ENCODE assay signal across 8 mouse cellular contexts in the genomic region with DNA sequence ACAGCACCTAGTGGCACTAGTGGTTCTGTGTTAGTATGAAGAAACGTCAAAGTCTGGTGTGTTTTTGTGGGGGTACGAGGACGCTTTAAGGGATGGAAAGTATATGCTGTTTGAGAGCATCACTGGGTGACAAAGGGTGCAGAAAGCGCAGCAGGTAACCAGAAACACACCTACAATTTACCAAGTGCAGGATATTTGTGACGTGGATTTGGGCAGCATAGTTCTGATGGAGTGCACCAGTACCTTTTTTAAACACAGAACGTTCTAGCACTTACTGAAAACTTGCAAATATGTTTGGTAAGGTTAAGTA. TPM values are rescaled to one million over a fixed set of nuclear protein-coding genes. Genes with fewer than 3 reads are reported as not detected.
DNase-seq lines count a peak whose midpoint lies in the region; ATAC-seq and TF ChIP-seq lines count a peak whose summit lies in the region.

No protein-coding gene starts in this region.

- H3K36me3 ChIP-seq in heart, embryonic 11.5 days (ENCODE audit: control insufficient read depth, insufficient read depth, low read length): no peaks in the 10 kb centered on the region
- no peaks in the 10 kb centered on the region for H3K36me3 ChIP-seq in E14TG2a.4 (ENCODE audit: insufficient read depth, low read length)
- no peaks in the 10 kb centered on the region for H3K36me3 ChIP-seq in forebrain, embryonic 16.5 days (ENCODE audit: control insufficient read depth, insufficient read depth)
- H3K36me3 ChIP-seq in liver, postnatal 0 days (replicated peaks; ENCODE audit: insufficient read depth, low read length): no peaks in the 10 kb centered on the region

- ATAC-seq in heart, embryonic 11.5 days (replicated peaks; ENCODE audit: insufficient number of reproducible peaks, low FRiP score, low TSS enrichment): no peak
- ATAC-seq in forebrain, embryonic 16.5 days: no peak
- no peak for ATAC-seq in liver, postnatal 0 days

- no peaks in the 10 kb centered on the region for H3K9me3 ChIP-seq in heart, embryonic 11.5 days (replicated peaks; ENCODE audit: control insufficient read depth, low read length)
- no peaks in the 10 kb centered on the region for H3K9me3 ChIP-seq in E14TG2a.4 (ENCODE audit: low read length)
- no peaks in the 10 kb centered on the region for H3K9me3 ChIP-seq in forebrain, embryonic 16.5 days (ENCODE audit: control insufficient read depth, low read length)
- H3K9me3 ChIP-seq in liver, postnatal 0 days (ENCODE audit: low read length): no peaks in the 10 kb centered on the region

- TF ChIP-seq EP300 in liver, postnatal 0 days (IDR thresholded peaks at IDR 0.05; ENCODE audit: low read depth): no peak

- no peak for DNase-seq in heart, postnatal 10 days
- no peak for DNase-seq in liver, postnatal 0 days
- no peak for DNase-seq in gastrocnemius, adult 8-10 months (ENCODE audit: low spot score in 2 of 2)
- DNase-seq in retina, postnatal 1 day: no peak
- no peak for DNase-seq in frontal cortex, postnatal 10 days (ENCODE audit: low spot score in 2 of 2)

- intact Hi-C loops in heart, postnatal 10 days (cut with DNase I): loop anchor here (2.0 to 5.0 kb wide), 4 partner anchors 49 to 127 kb away; no protein-coding TSS in a partner anchor

- no peaks in the 10 kb centered on the region for H3K27me3 ChIP-seq in heart, embryonic 11.5 days (ENCODE audit: control insufficient read depth, insufficient read depth, low read length)
- H3K27me3 ChIP-seq in E14TG2a.4 (ENCODE audit: insufficient read depth, low read length): peaks cover 31% of the 10 kb centered on the region
- H3K27me3 ChIP-seq in forebrain, embryonic 16.5 days (replicated peaks; ENCODE audit: control insufficient read depth, insufficient read depth, low read length): no peaks in the 10 kb centered on the region
- no peaks in the 10 kb centered on the region for H3K27me3 ChIP-seq in liver, postnatal 0 days (ENCODE audit: insufficient read depth, low read length)

- H3K4me2 ChIP-seq in heart, embryonic 11.5 days: peak overlapping the region; percentile 77
- peak overlapping the region; percentile 89 for H3K4me2 ChIP-seq in forebrain, embryonic 16.5 days (ENCODE audit: low read length)
- H3K4me2 ChIP-seq in liver, postnatal 0 days (ENCODE audit: low read depth, low read length): peak overlapping the region; percentile 92

- peak overlapping the region; percentile 94 for H3K9ac ChIP-seq in heart, embryonic 11.5 days (ENCODE audit: low read depth, low read length)
- H3K9ac ChIP-seq in forebrain, embryonic 16.5 days (replicated peaks; ENCODE audit: low read depth, low read length): peak overlapping the region; percentile 84
- peak overlapping the region; percentile 94 for H3K9ac ChIP-seq in liver, postnatal 0 days (replicated peaks)

- peak overlapping the region; percentile 92 for H3K27ac ChIP-seq in heart, embryonic 11.5 days (ENCODE audit: low read depth, low read length)
- peak overlapping the region; percentile 91 for H3K27ac ChIP-seq in forebrain, embryonic 16.5 days (ENCODE audit: low read length)
- H3K27ac ChIP-seq in liver, postnatal 0 days (ENCODE audit: low read depth): peak overlapping the region; percentile 93

- peaks cover 9% of the 10 kb centered on the region for H3K4me1 ChIP-seq in heart, embryonic 11.5 days (ENCODE audit: control insufficient read depth, insufficient read depth, low read length)
- peaks cover 35% of the 10 kb centered on the region for H3K4me1 ChIP-seq in E14TG2a.4 (replicated peaks; ENCODE audit: low read depth, low read length)
- H3K4me1 ChIP-seq in forebrain, embryonic 16.5 days (replicated peaks; ENCODE audit: control insufficient read depth, insufficient read depth, low read length): peaks cover 28% of the 10 kb centered on the region
- H3K4me1 ChIP-seq in liver, postnatal 0 days (ENCODE audit: insufficient read depth): peaks cover 21% of the 10 kb centered on the region

- H3K4me3 ChIP-seq in heart, embryonic 11.5 days (ENCODE audit: low read depth, low read length): peak overlapping the region; percentile 92
- peak overlapping the region; percentile 92 for H3K4me3 ChIP-seq in E14TG2a.4 (replicated peaks; ENCODE audit: low read length)
- H3K4me3 ChIP-seq in forebrain, embryonic 16.5 days (replicated peaks; ENCODE audit: low read length): peak overlapping the region; percentile 91
- H3K4me3 ChIP-seq in liver, postnatal 0 days (ENCODE audit: low read depth, low read length): peak overlapping the region; percentile 97

- TF ChIP-seq CTCF in E14TG2a.4 (conservative IDR thresholded peaks at IDR 0.05; ENCODE audit: low read length): no peak
- peak; percentile 20 for TF ChIP-seq CTCF in liver, postnatal 0 days (IDR thresholded peaks at IDR 0.05; ENCODE audit: low read depth)

- 2% methylated on average over 6 of the region's 6 CpGs for WGBS in heart, embryonic 11.5 days (ENCODE audit: insufficient replicate concordance)
- WGBS in forebrain, embryonic 16.5 days: 0% methylated on average over 6 of the region's 6 CpGs
- WGBS in liver, postnatal 0 days (ENCODE audit: insufficient replicate concordance): 1% methylated on average over 6 of the region's 6 CpGs

RNA-seq across cellular contexts. Expression of a gene that starts 1.1 kb away (rescaled TPM):
- 9.9 and 16.1 TPM in 2 replicates for polyA plus RNA-seq in heart, embryonic 11.5 days (2014; fragmentation: Nextera tagmentation; extraction: Ambion mirVana)
- total RNA-seq in heart, postnatal 10 days (2021): 10 to 100 TPM; 24.8 to 27.2 TPM
- polyA plus RNA-seq in forebrain, embryonic 16.5 days (2015; fragmentation: Nextera tagmentation; extraction: Ambion mirVana): 23.2 and 36.1 TPM in 2 replicates
- 5.4 and 6.3 TPM in 2 replicates for polyA plus RNA-seq in liver, postnatal 0 days (2015; fragmentation: Nextera tagmentation; extraction: Ambion mirVana)
- 10 to 100 TPM; 47.7 to 62.7 (median 49.8) TPM for total RNA-seq in gastrocnemius, adult 8-10 months (2022)
